Mouse (Mus musculus): Measurements from ENCODE around the gene Ptprz1.

DNA sequence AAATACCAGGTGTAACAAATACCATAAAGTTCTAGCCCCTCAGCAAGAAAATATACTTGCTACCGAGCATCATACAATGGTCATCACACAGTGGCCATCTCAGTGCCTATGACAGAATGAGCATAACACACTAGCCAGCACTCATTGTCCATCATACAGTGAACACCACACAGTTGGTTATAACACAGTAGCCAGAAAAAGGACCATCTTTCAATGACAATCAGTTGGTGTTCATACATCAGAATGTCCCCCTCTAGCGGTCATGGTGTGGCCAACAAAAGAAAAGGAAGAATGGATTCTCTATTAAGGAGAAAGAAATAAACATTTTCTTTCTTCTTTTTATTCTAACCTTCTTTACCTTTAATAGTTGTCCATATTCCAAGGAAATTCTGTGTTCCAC is 92.8 kb downstream of the Ptprz1 start:
- TF ChIP-seq POLR2A (IDR thresholded peaks at IDR 0.05; ENCODE audit: borderline replicate concordance, control insufficient read depth, low read depth, low read length) (no peak), CTCF (IDR thresholded peaks at IDR 0.05; ENCODE audit: control insufficient read depth, insufficient read depth, low read length) (no peak)

Data from bone marrow, adult 2 months (tissue).